Mouse (Mus musculus): ENCODE measurements at regions not wholly inside any gene's neighbourhood (a gene's known extent, or its start where the extent isn't known, plus 50 kb on each side); places are given as distances from the start of the nearest gene placed in this dataset.

DNA sequence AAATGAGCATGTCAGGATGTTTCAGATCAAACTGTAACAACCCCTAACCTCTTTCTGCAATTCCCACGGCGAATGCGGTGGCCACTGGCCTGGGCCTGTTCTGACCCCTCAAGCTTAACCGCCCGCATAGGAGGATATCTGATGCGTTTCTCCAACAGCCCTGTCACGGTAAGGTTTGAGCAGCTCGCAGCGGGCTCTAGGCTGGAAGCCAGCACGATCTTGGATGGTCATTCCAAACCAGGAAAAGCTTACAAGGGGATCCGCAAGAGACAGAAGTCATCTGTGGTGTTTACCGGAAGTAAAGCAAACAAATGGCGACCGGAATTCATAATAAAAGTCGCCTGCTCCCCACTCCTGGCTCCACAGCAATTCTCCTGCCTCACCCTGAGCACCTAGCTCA, 281.7 kb downstream of the Pdcd6ip start:
- no peak for TF ChIP-seq CTCF (conservative IDR thresholded peaks at IDR 0.05; ENCODE audit: insufficient read depth, insufficient read length, low read depth, low read length)
- TF ChIP-seq POLR2A (IDR thresholded peaks at IDR 0.05; ENCODE audit: low read depth, low read length), result no peak
- WGBS, result 83% methylated on average over 15 of the region's 15 CpGs

DNA sequence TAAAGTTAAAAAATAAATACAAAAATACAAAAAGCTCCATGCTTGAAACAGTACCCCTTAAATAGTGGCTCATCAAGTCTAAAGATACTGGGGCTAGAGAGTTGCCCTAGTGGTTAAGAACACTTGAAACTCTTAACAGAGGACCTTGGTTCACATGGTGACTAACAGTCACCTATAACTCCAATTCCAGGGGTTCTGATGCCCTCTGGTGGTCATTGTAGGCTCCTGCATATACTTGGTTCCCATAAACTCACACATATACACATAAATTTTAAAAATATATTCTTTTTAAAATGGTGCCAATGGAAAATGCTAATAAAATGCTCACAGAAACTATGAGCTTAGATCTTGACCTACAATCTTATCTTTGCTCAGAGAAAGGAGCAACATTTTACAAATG, 286.4 kb downstream of the Pdcd6ip start:
- TF ChIP-seq POLR2A (IDR thresholded peaks at IDR 0.05; ENCODE audit: low read depth, low read length) (no peak), CTCF (conservative IDR thresholded peaks at IDR 0.05; ENCODE audit: insufficient read depth, insufficient read length, low read depth, low read length) (no peak)
- Histone ChIP-seq H3K27ac (ENCODE audit: insufficient read depth, low read depth, low read length) (no peak overlapping the region), H3K36me3 (ENCODE audit: control insufficient read depth, insufficient read depth, low read length) (no peaks in the 10 kb centered on the region), H3K4me3 (ENCODE audit: insufficient read depth, low read depth, low read length) (no peak overlapping the region), H3K27me3 (replicated peaks; ENCODE audit: control insufficient read depth, insufficient read depth, low read length) (no peaks in the 10 kb centered on the region), H3K4me1 (ENCODE audit: control insufficient read depth, insufficient read depth, low read length) (no peaks in the 10 kb centered on the region)
- no peak for DNase-seq

More for the DNA sequence above, 281.7 kb downstream of the Pdcd6ip start:
- H3K4me3 ChIP-seq (ENCODE audit: insufficient read depth, low read depth, low read length), result no peak overlapping the region
- H3K36me3 ChIP-seq (ENCODE audit: control insufficient read depth, insufficient read depth, low read length), result no peaks in the 10 kb centered on the region
- no peaks in the 10 kb centered on the region for H3K4me1 ChIP-seq (ENCODE audit: control insufficient read depth, insufficient read depth, low read length)
- H3K27ac ChIP-seq (ENCODE audit: insufficient read depth, low read depth, low read length), result no peak overlapping the region
- no peaks in the 10 kb centered on the region for H3K27me3 ChIP-seq (replicated peaks; ENCODE audit: control insufficient read depth, insufficient read depth, low read length)
- no peak for DNase-seq

DNA sequence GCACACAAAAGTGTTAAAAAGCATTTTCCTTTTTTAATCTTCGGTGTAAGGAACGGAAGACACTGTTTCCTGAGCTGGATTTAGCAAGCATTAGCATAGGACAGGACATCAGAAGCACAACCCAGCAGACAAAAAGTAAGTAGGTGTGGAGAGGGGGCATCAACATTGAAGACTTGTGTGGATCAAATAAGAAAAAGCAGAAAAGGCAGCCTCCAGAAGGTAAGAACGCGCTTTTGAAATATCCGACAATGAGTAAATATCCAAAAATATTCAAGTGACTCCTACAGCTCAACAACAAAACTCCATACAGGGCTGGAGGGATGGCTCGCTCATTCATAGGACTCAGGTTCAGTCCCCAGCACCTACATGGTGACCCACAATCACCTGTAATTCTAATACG, 286.9 kb downstream of the Pdcd6ip start:
- WGBS, result 96% methylated on average over 7 of the region's 7 CpGs
- DNase-seq, result no peak
- Histone ChIP-seq H3K36me3 (ENCODE audit: control insufficient read depth, insufficient read depth, low read length) (no peaks in the 10 kb centered on the region), H3K4me3 (ENCODE audit: insufficient read depth, low read depth, low read length) (no peak overlapping the region), H3K27ac (ENCODE audit: insufficient read depth, low read depth, low read length) (no peak overlapping the region), H3K27me3 (replicated peaks; ENCODE audit: control insufficient read depth, insufficient read depth, low read length) (no peaks in the 10 kb centered on the region), H3K4me1 (ENCODE audit: control insufficient read depth, insufficient read depth, low read length) (no peaks in the 10 kb centered on the region)
- TF ChIP-seq POLR2A (IDR thresholded peaks at IDR 0.05; ENCODE audit: low read depth, low read length) (no peak), CTCF (conservative IDR thresholded peaks at IDR 0.05; ENCODE audit: insufficient read depth, insufficient read length, low read depth, low read length) (no peak)

DNA sequence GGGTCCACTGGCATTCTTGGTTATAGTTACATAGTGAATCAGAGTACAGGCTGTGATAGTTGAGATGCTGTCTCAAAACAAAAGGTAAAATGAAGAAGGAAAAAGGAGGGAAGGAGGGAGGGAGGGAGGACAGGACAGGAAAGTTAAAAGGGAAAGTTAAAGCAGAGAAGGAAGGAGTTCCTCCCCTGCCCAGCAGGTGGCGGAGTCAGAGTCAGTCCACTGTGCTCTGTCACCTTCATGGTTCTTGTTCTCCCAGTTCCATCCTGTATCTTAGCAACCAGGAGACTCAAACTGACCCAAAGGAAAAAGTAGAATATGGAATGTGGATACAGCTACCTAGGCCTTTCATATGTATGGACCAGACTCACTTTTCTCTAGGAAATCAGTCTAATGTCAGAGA, 288.3 kb downstream of the Pdcd6ip start:
- WGBS, result 88% methylated on average over 1 of the region's 1 CpGs
- no peaks in the 10 kb centered on the region for H3K36me3 ChIP-seq (ENCODE audit: control insufficient read depth, insufficient read depth, low read length)
- no peak overlapping the region for H3K27ac ChIP-seq (ENCODE audit: insufficient read depth, low read depth, low read length)
- H3K27me3 ChIP-seq (replicated peaks; ENCODE audit: control insufficient read depth, insufficient read depth, low read length), result no peaks in the 10 kb centered on the region
- peak; percentile 67 for TF ChIP-seq CTCF (conservative IDR thresholded peaks at IDR 0.05; ENCODE audit: insufficient read depth, insufficient read length, low read depth, low read length)
- no peak for TF ChIP-seq POLR2A (IDR thresholded peaks at IDR 0.05; ENCODE audit: low read depth, low read length)
- H3K4me1 ChIP-seq (ENCODE audit: control insufficient read depth, insufficient read depth, low read length), result no peaks in the 10 kb centered on the region
- H3K4me3 ChIP-seq (ENCODE audit: insufficient read depth, low read depth, low read length), result no peak overlapping the region
- peak; percentile 19 for DNase-seq

DNA sequence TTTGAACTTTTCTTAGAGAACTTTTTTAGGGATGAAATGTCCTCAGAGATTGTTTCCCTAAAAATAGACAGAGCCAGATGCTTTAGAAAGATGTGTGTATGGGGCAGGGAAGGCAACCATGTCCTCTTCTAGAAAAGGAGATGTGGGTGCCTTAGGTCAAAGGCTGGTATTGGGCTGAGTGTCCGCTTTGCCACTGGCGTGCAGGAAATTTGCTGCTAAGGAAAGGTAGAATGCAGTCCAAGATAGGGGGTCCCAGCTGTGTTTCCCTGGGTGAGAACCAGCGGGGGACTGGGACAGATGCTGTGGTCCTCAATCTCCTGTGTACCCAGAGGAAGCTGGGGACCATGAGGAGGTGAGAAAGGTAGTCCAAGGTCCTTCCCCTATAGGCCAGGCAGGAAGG, 291.0 kb downstream of the Pdcd6ip start:
- 91% methylated on average over 3 of the region's 3 CpGs for WGBS
- H3K27me3 ChIP-seq (replicated peaks; ENCODE audit: control insufficient read depth, insufficient read depth, low read length), result no peaks in the 10 kb centered on the region
- H3K4me1 ChIP-seq (ENCODE audit: control insufficient read depth, insufficient read depth, low read length), result no peaks in the 10 kb centered on the region
- DNase-seq, result no peak
- no peak overlapping the region for H3K4me3 ChIP-seq (ENCODE audit: insufficient read depth, low read depth, low read length)
- TF ChIP-seq CTCF (conservative IDR thresholded peaks at IDR 0.05; ENCODE audit: insufficient read depth, insufficient read length, low read depth, low read length) (no peak), POLR2A (IDR thresholded peaks at IDR 0.05; ENCODE audit: low read depth, low read length) (no peak)
- no peak overlapping the region for H3K27ac ChIP-seq (ENCODE audit: insufficient read depth, low read depth, low read length)
- H3K36me3 ChIP-seq (ENCODE audit: control insufficient read depth, insufficient read depth, low read length), result no peaks in the 10 kb centered on the region

DNA sequence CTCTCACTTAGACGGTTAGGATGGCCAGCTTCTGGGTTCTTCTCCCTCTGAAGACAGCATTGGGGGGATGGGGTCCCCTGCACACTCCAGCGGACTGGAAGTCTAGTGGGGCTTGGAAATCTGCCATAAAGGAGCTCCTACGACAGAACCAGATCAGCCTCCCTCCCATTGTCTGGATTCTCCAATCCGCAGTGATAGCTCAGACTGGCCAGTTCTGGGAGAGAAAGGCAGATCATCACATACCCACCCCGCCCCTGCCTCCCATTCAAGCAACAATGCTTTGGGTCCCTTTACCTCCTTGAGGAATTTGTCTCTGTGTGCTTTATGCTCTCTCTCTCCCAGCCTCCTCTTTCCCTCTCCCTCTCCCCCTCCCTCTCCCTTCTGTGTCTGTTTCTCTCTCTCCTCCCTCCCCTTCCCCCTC, 292.5 kb downstream of the Pdcd6ip start:
- 48% methylated on average over 5 of the region's 5 CpGs for WGBS
- H3K4me1 ChIP-seq (ENCODE audit: control insufficient read depth, insufficient read depth, low read length), result no peaks in the 10 kb centered on the region
- H3K27me3 ChIP-seq (replicated peaks; ENCODE audit: control insufficient read depth, insufficient read depth, low read length), result no peaks in the 10 kb centered on the region
- no peak overlapping the region for H3K4me3 ChIP-seq (ENCODE audit: insufficient read depth, low read depth, low read length)
- DNase-seq, result no peak
- H3K27ac ChIP-seq (ENCODE audit: insufficient read depth, low read depth, low read length), result no peak overlapping the region
- H3K36me3 ChIP-seq (ENCODE audit: control insufficient read depth, insufficient read depth, low read length), result no peaks in the 10 kb centered on the region
- TF ChIP-seq POLR2A (IDR thresholded peaks at IDR 0.05; ENCODE audit: low read depth, low read length) (no peak), CTCF (conservative IDR thresholded peaks at IDR 0.05; ENCODE audit: insufficient read depth, insufficient read length, low read depth, low read length) (no peak)

DNA sequence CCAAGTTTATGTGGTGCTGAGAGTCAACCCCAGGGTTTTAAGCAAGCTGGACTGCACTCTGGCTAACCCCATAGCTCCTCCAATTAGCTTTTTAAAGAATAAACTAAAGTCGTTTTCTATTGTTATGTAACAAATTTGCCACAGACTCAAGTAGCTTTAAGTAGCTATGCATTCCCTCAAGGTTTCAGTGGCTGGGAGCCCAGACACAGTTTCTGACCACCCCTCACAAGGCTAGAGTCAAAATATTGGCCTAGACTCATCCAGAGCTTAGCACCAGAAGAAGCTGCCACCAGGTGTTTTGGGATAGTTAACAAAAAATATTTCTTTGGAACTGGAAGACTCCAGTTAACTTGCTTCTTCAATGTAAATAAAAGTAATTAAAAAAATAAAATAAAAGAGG, 293.4 kb downstream of the Pdcd6ip start:
- no peak overlapping the region for H3K4me3 ChIP-seq (ENCODE audit: insufficient read depth, low read depth, low read length)
- no peak for DNase-seq
- H3K36me3 ChIP-seq (ENCODE audit: control insufficient read depth, insufficient read depth, low read length), result no peaks in the 10 kb centered on the region
- WGBS, result 46% methylated on average over 1 of the region's 1 CpGs
- TF ChIP-seq POLR2A (IDR thresholded peaks at IDR 0.05; ENCODE audit: low read depth, low read length) (no peak), CTCF (conservative IDR thresholded peaks at IDR 0.05; ENCODE audit: insufficient read depth, insufficient read length, low read depth, low read length) (no peak)
- H3K27me3 ChIP-seq (replicated peaks; ENCODE audit: control insufficient read depth, insufficient read depth, low read length), result no peaks in the 10 kb centered on the region
- no peaks in the 10 kb centered on the region for H3K4me1 ChIP-seq (ENCODE audit: control insufficient read depth, insufficient read depth, low read length)
- no peak overlapping the region for H3K27ac ChIP-seq (ENCODE audit: insufficient read depth, low read depth, low read length)

DNA sequence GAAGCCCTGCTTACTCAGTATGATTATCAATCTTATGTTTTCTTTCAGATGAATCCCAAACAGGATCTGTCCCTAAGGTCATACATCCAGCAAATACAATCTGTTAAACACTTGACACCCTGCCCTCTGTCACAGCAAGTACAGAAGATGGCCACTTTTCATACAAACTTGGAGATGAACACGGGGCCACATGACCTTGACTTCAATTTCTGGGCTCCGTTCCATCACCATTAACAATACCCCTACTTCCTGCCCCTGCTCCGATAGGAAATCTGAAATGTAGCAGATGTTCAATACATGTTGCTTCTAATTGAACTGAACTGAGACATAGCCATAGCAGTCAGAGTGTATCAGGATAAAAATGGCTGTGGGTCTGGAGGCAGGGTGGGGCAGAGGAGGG, 294.2 kb downstream of the Pdcd6ip start:
- no peak overlapping the region for H3K4me3 ChIP-seq (ENCODE audit: insufficient read depth, low read depth, low read length)
- TF ChIP-seq CTCF (conservative IDR thresholded peaks at IDR 0.05; ENCODE audit: insufficient read depth, insufficient read length, low read depth, low read length), result no peak
- TF ChIP-seq POLR2A (IDR thresholded peaks at IDR 0.05; ENCODE audit: low read depth, low read length), result no peak
- no peaks in the 10 kb centered on the region for H3K36me3 ChIP-seq (ENCODE audit: control insufficient read depth, insufficient read depth, low read length)
- H3K27me3 ChIP-seq (replicated peaks; ENCODE audit: control insufficient read depth, insufficient read depth, low read length), result no peaks in the 10 kb centered on the region
- DNase-seq, result peak; percentile 12
- no peak overlapping the region for H3K27ac ChIP-seq (ENCODE audit: insufficient read depth, low read depth, low read length)
- no peaks in the 10 kb centered on the region for H3K4me1 ChIP-seq (ENCODE audit: control insufficient read depth, insufficient read depth, low read length)
- WGBS, result 64% methylated on average over 3 of the region's 3 CpGs
